16 mouse cellular contexts compared by ENCODE assay signal in genomic region chr3:32658401-32658800, GRCm38 (mm10). TPM values are rescaled to one million over a fixed set of nuclear protein-coding genes. Genes with fewer than 3 reads are reported as not detected.
DNase-seq lines count a peak whose midpoint lies in the region; ATAC-seq and TF ChIP-seq lines count a peak whose summit lies in the region.
"Had no signal": no experiment of that assay in that cellular context is flagged by ENCODE, and none has a peak within 500 bp of the region (broad histone marks: within the 10 kb centered on the region; RNA-seq: fewer than 3 reads in every experiment).

No protein-coding gene starts in this region.

- no peak for TF ChIP-seq EP300 in liver, postnatal 0 days (IDR thresholded peaks at IDR 0.05; ENCODE audit: low read depth)

- H3K4me2 ChIP-seq in heart, embryonic 12.5 days: peak overlapping the region; percentile 67
- peak overlapping the region; percentile 48 for H3K4me2 ChIP-seq in liver, postnatal 0 days (ENCODE audit: low read depth, low read length)
- H3K4me2 ChIP-seq: embryonic facial prominence, embryonic 12.5 days; kidney, embryonic 15.5 days; midbrain, embryonic 12.5 days had no signal

- peaks cover 16% of the 10 kb centered on the region for H3K4me1 ChIP-seq in heart, embryonic 12.5 days (replicated peaks)
- H3K4me1 ChIP-seq in testis, adult 2 months (ENCODE audit: control insufficient read depth, insufficient read depth, low read length): peaks cover 5% of the 10 kb centered on the region
- no peaks in the 10 kb centered on the region for H3K4me1 ChIP-seq in liver, postnatal 0 days (ENCODE audit: insufficient read depth)
- H3K4me1 ChIP-seq: embryonic facial prominence, embryonic 12.5 days; kidney, embryonic 15.5 days; midbrain, embryonic 12.5 days had no signal

- no peak for TF ChIP-seq CTCF in testis, adult 2 months (IDR thresholded peaks at IDR 0.05; ENCODE audit: control insufficient read depth, insufficient read depth, insufficient replicate concordance, low read depth, low read length)
- no peak for TF ChIP-seq CTCF in liver, postnatal 0 days (IDR thresholded peaks at IDR 0.05; ENCODE audit: low read depth)
- no peak for TF ChIP-seq CTCF in layer of hippocampus, adult 2 months (conservative IDR thresholded peaks at IDR 0.05)

- no peak for DNase-seq in heart, adult 8-10 months (ENCODE audit: low spot score)
- DNase-seq in testis, postnatal 14 days (ENCODE audit: low spot score): no peak
- no peak for DNase-seq in liver, postnatal 0 days
- no peak for DNase-seq in layer of hippocampus, adult 2 months (ENCODE audit: low spot score in 2 of 2)
- DNase-seq in spleen, postnatal 14 days (ENCODE audit: low spot score in 2 of 2): no peak
- DNase-seq: cerebellum, adult 11 months; lung, adult 18-20 months; right cerebral cortex, postnatal 14 days; thymus, postnatal 36 days had no signal

- no peaks in the 10 kb centered on the region for H3K9me3 ChIP-seq in heart, embryonic 12.5 days (replicated peaks)
- H3K9me3 ChIP-seq in liver, postnatal 0 days (ENCODE audit: low read length): no peaks in the 10 kb centered on the region
- H3K9me3 ChIP-seq: embryonic facial prominence, embryonic 12.5 days; G1E; kidney, embryonic 15.5 days; midbrain, embryonic 12.5 days had no signal

- ATAC-seq in heart, embryonic 12.5 days (ENCODE audit: insufficient number of reproducible peaks, low FRiP score): no peak
- ATAC-seq in liver, postnatal 0 days: no peak
- ATAC-seq: hindbrain, postnatal 0 days had no signal

- no peaks in the 10 kb centered on the region for H3K36me3 ChIP-seq in heart, embryonic 12.5 days
- no peaks in the 10 kb centered on the region for H3K36me3 ChIP-seq in testis, adult 2 months (ENCODE audit: control insufficient read depth, insufficient read depth, low read length)
- no peaks in the 10 kb centered on the region for H3K36me3 ChIP-seq in liver, postnatal 0 days (replicated peaks; ENCODE audit: insufficient read depth, low read length)
- H3K36me3 ChIP-seq: embryonic facial prominence, embryonic 12.5 days; G1E; kidney, embryonic 15.5 days; midbrain, embryonic 12.5 days had no signal

- no peaks in the 10 kb centered on the region for H3K27me3 ChIP-seq in heart, embryonic 12.5 days (replicated peaks)
- no peaks in the 10 kb centered on the region for H3K27me3 ChIP-seq in testis, adult 2 months (ENCODE audit: control insufficient read depth, insufficient read depth, low read length)
- no peaks in the 10 kb centered on the region for H3K27me3 ChIP-seq in liver, postnatal 0 days (ENCODE audit: insufficient read depth, low read length)
- H3K27me3 ChIP-seq: embryonic facial prominence, embryonic 12.5 days; kidney, embryonic 15.5 days; midbrain, embryonic 12.5 days had no signal

- peak overlapping the region; percentile 64; the same call in 1 of the 2 replicates for H3K9ac ChIP-seq in heart, embryonic 12.5 days
- H3K9ac ChIP-seq in liver, postnatal 0 days (replicated peaks): no peak overlapping the region; the same call in 1 of the 2 replicates
- H3K9ac ChIP-seq: embryonic facial prominence, embryonic 12.5 days; kidney, embryonic 15.5 days; midbrain, embryonic 12.5 days had no signal

- H3K4me3 ChIP-seq in heart, embryonic 12.5 days: peak overlapping the region; percentile 42
- peak overlapping the region; percentile 34 for H3K4me3 ChIP-seq in testis, adult 2 months (ENCODE audit: control insufficient read depth, low read depth, low read length)
- peak overlapping the region; percentile 5; the same call in 1 of the 2 replicates for H3K4me3 ChIP-seq in liver, postnatal 0 days (ENCODE audit: low read depth, low read length)
- H3K4me3 ChIP-seq in layer of hippocampus, adult 2 months: no peak overlapping the region
- H3K4me3 ChIP-seq: embryonic facial prominence, embryonic 12.5 days; kidney, embryonic 15.5 days; midbrain, embryonic 12.5 days had no signal

- no peak for TF ChIP-seq POLR2A in testis, adult 2 months (IDR thresholded peaks at IDR 0.05; ENCODE audit: control insufficient read depth, low read depth, low read length)

- H3K27ac ChIP-seq in heart, embryonic 12.5 days (ENCODE audit: poor library complexity, severe bottlenecking): no peak overlapping the region
- H3K27ac ChIP-seq in testis, adult 2 months (ENCODE audit: control insufficient read depth, insufficient read depth, low read depth, low read length): no peak overlapping the region
- H3K27ac ChIP-seq in liver, postnatal 0 days (ENCODE audit: low read depth): no peak overlapping the region
- no peak overlapping the region for H3K27ac ChIP-seq in layer of hippocampus, adult 2 months
- H3K27ac ChIP-seq: embryonic facial prominence, embryonic 12.5 days; hindbrain, postnatal 0 days; kidney, embryonic 15.5 days; midbrain, embryonic 12.5 days had no signal

- WGBS in heart, embryonic 12.5 days: 39% methylated on average over 7 of the region's 7 CpGs
- 35% methylated on average over 7 of the region's 7 CpGs for WGBS in liver, postnatal 0 days (ENCODE audit: insufficient replicate concordance)

RNA-seq across cellular contexts. Expression of gene Gnb4, which starts 42.0 kb away (rescaled TPM):
- 50.5 and 50.7 TPM in 2 replicates for polyA plus RNA-seq in heart, embryonic 12.5 days (2016; fragmentation: Nextera tagmentation; extraction: Ambion mirVana)
- 10 to 100 TPM in 2 of 4 experiments, 1 to 10 TPM in 2; 6.9 to 14.1 (median 10.9) TPM for total RNA-seq in heart, adult 8-10 months (2022)
- polyA plus RNA-seq in testis, adult 2 months (2012; rRNA removed): 1.9 and 2.8 TPM in 2 replicates
- polyA plus RNA-seq in liver, postnatal 0 days (2015; fragmentation: Nextera tagmentation; extraction: Ambion mirVana): 6.6 and 6.7 TPM in 2 replicates
- 10 to 100 TPM; 12.4 to 18.6 TPM for total RNA-seq in layer of hippocampus, adult 2 months (2021)

RNA-seq across cellular contexts. Expression of gene Actl6a, which starts 47.7 kb away (rescaled TPM):
- 105 and 108 TPM in 2 replicates for polyA plus RNA-seq in heart, embryonic 12.5 days (2016; fragmentation: Nextera tagmentation; extraction: Ambion mirVana)
- 10 to 100 TPM; 17.3 to 26.9 (median 20.3) TPM for total RNA-seq in heart, adult 8-10 months (2022)
- 55.2 and 55.4 TPM in 2 replicates for polyA plus RNA-seq in testis, adult 2 months (2012; rRNA removed)
- 40.0 and 42.1 TPM in 2 replicates for polyA plus RNA-seq in liver, postnatal 0 days (2015; fragmentation: Nextera tagmentation; extraction: Ambion mirVana)
- total RNA-seq in layer of hippocampus, adult 2 months (2021): 10 to 100 TPM; 19.2 to 20.4 TPM
